Mouse (Mus musculus) ovary, postnatal 14 days (tissue): Measurements from ENCODE around the gene Tbx21.

ENCODE experiments used
- DNase-seq: peaks from one replicate; pipeline ENCODE4 v3.0.0; 2022; ENCODE audit warnings: low spot score

Gene Tbx21

DNA sequence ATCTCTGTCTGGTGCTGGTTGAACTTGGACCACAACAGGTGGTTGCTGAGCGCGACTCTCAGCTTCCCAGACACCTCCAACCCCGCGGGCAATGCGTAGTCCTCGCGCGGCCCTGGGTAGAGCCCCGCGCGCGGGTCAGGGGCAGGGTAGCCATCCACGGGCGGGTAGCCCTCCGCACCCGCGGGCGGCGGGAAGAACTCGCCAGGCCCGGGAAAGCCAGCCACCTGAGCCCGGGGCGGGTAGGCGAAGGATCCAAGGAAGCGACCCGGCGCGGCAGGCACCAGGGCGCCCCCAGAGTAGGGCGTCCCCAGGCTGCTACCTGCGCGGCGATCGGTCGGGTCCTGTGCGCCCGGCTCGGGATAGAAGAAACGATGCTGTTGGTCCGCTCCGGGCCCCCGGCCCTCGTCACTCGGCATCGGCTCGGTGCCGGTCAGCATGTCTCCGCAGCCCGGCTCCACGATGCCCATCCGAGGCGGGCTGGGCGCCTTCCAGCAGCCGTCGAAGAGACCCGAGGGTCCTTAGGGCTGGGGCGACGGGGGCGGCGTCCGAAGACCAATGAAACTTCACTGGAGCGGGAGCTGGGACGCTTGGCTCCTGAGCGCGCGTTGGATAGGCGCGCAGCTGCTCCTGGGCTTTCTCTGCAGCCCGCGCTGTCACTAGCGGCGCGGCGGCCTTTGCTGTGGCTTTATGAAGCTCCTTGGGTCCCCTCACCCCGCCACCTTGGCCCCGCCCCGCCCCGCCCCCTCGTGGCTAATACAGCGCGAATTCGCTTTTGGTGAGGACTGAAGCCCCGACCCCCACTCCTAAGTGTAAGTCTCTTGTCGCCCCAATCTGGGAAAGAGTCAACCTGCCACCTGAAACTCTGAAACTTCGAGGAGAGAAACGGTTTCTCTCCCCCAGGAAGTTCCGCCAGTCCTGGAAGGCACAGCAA lies at the start of gene Tbx21:
Gene Tbx21 (minus strand): TSS at position 661 of the 931 bp plus-strand sequence.
- no peak for DNase-seq

DNA sequence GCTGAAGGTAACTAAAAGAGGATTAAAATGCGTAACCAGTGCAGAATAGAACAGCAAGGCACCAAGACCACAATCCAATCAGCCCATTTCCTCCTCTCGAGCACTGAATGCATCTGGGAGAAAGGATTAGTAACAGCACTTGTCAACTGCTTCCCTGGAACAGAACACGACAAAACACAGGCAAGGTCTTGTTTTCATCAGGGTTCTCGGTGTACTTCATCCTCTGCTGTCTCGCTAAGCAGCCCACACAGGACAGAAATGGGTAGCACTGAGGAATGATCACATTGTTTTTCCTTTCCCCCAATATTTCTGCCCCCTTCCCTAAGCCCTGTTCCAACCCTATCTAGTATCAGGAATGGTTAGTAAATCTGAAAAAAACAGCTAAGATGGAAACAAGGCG lies 45.2 kb upstream of the Tbx21 start:
- DNase-seq: no peak

DNA sequence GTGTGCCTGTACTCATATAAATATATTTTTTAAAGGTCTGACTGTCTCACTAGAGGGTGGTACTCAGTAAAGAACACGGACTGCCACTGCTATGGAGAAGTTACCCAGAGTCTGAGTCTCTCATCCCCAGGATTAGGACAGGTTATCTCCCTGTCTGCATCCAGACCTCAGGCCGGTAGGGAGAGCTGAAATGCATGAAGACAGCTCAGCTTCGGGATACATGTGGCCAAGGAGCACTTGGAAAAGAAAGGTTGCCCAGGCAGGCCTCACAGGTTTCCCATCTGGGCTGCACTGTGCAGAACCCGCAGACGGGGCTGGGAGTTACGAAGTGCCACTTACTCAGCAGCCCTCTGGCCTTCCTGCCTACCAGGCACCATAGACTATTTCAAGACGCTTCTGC lies 41.9 kb upstream of the Tbx21 start:
- DNase-seq: no peak

DNA sequence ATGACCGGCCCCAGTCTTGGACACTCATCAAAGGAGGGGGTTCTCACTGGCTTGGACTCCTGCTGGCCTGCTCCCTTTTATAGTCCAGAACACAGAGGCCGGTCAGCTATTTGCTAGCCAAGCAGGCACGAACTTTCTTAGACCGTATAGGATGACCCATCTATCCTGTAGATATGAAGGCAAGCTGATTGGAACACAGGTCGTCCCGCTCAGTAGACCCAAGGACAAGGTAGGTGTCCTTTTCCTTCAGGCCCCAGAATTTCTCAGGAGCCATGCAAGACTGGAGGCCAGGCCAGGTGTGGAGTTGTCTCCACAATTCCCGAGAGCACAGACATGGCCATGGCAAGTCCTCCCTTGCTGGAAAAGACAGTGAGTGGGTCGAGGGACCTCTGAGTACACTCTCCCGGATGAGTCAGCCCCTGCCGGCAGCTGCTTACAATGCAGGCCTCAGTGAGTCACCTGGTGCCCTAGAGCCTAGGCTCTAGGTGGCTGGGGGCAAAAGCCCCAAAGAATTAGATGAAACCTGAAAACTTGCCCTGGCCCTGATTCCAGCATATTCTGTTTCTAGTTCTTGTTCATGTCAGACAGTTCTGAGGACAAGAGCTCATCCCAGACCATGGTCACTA lies 37.6 kb upstream of the Tbx21 start:
- DNase-seq: no peak

DNA sequence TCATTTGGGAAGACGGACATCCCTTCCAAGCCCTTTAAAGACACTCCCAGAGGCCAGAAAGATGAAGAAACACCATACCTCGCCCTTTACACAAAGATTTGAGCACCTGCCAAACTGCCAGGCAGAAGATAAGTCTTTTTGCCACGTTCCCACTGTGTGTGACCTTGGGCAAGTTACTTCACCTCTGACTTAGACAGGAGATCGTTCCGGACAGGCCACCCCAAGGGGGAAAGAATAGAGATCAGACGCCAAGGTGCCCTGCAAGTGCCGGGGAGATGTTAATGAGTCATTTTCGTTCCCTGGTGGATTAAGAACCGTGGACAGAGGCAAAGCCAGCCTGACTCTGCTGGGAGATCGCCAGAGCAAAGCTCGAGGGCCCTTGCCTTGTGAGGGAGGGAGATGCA lies 36.9 kb upstream of the Tbx21 start:
- peak; percentile 51 for DNase-seq

DNA sequence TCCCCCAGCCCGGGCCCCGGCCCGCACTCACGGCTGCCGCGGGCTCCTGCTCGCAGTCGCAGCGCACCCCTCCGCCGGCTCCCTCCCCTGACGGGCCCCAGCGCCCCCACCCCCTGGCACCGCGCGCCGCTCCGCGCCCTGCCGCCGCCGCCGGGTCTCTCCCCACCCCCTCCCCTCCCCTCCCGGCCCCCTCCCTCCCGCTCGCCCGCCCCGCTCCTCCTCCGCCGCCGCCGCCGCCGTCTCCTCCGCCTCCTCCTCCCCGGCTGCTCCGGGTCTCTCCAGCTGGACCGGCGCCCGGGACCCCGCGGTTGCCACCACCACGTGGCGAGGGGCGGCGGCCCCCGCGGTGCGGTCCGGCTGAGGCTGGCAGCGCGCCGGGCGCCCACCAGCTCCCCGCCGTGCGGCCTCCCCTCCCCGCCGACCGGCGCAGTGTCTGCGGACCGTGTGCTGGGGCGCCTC lies 36.2 kb upstream of the Tbx21 start, which contains the start of gene Tbkbp1:
Gene Tbkbp1 (minus strand): TSS at position 153 of the 459 bp plus-strand sequence.
- DNase-seq: no peak

DNA sequence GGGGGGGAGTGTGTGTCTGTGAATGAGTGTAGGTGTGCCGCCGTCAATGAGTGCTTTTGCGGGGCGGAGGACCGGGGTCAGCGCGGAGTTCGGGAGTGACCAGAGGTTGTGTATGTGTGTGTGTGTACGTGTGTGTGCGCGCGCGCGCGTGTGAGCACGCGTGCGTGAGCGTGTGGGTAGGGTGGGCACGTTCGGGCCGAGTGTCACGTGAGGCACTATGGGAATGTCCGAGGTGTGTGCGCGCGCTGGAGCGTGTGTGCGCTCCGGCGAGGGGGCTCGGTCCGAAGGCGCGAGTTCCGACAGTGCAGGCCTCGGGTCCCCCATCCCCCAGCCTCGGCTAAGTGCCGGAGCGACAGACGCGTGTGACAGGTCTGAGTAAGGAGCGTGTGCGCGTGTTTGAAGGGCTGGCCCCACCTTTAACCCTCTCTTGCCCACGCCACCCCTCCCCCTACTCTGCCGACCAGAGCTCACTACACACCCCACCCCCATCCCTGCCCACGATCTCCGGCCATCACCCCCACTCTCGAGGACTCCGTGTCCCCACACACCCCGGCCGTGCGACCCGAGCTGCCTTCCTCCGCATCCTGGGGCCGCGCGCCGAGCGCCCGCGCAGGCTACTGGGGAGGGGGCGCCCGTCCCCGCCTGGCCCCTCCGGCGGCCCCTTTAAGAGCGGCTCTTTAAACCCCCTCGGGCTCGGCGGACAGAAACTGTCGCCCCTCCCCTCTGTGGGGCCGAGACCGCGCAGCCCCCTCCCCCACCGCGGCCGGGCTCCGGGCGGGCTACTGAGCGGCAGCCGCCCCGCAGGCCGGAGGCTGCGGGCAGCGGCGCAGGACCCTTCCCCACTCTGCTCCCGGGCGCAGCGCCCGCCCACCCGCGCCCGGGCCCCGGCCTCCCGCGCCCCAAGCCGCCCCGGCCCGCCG lies 35.5 kb upstream of the Tbx21 start:
- no peak for DNase-seq

DNA sequence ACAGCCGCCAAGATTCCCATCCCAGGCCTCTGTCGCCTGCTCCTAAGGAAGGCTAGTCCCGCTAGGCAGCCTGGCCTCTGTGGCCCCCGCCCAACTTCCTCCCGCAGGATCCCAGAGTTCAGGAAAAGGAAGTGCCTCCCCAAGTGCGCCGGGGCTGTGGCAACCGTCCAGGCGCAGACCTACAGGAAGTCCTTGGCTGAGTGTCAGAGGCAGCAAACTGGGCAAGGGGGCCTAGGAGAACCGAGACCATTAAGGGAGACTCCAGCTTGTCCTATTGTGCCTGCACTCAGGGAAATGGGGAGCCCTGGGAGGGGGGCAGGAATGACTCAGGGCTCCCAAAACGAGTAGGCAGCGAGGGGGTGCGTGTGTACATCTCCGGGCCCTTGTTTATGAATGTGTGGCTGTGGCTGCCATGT lies 34.9 kb upstream of the Tbx21 start:
- DNase-seq: peak; percentile 27

DNA sequence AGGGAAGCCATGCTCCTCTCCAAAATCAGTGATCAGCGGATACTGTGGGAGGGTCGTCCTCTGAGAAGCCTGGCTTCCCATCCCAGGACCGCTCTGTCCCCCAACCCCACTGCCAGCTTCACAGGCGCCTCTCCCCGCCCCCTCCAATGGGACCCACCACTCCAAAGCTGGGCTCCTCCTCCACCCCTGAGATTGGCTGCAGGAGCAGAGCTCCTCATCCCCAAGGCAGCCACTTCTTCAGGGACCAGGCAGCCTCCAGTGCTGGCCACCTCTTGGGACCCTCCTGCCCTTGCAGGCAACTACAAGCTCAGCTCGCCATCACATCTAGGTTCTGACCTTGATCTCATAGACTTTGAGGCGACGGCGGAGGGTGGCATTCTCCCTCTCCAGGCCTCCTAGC lies 33.9 kb upstream of the Tbx21 start:
- DNase-seq: no peak

DNA sequence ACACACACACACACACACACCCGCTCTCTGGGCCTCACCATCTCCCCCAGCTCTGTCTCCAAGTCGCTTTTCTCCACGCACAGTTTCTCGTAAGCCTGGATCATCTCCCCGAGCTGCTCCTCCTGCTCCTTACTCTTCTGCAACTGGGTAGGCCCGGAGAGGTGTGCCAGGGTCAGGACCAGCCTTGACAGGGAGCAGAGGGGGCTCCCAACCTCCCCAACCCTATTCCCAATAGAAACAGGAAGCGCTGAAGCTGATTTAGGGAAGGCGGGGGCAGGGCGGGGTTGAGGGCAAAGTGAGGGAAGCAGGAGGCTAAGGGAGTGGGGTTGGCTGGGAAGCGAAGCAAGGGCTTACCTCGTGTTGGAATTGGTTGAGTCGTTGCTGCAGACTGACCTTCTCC lies 33.5 kb upstream of the Tbx21 start:
- DNase-seq: no peak

DNA sequence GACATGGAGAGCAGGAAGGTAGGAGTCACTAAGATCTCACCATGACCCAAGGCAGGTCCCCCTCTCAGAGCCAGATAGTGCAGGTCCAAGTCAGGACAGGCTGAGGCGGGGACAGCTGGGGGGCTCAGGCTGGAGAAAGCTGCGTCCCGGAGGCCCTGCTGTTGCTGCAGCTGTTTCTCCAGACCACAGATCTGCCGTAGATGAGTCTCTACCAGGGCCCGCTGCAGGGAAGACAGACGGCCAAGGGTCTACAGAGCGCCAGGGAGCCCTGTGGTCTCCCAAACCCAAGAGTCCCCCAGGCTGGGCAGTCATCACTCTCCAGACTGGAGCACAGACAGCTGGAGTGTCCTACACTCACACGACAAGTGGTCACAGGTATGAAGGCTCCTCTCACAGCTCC lies 32.2 kb upstream of the Tbx21 start:
- no peak for DNase-seq

DNA sequence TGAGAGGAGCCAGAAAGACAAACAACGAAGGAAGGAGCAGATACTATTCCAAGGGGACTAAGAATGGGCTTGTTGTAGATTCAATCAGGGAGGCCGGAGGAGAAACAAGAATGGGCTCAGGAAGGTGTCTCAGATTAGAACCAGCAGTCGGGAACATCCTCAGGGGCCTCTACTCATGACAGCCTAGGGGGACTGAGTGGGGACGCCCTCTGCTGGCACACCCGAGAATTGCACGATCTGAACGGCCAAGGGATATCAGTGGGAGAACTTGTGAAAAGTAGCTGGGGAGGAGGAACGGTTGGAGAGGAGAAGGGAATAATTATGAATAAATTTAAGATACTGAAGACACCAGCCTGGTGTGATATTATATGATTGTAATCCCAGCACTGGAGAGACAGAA lies 31.6 kb upstream of the Tbx21 start:
- DNase-seq: peak; percentile 72

DNA sequence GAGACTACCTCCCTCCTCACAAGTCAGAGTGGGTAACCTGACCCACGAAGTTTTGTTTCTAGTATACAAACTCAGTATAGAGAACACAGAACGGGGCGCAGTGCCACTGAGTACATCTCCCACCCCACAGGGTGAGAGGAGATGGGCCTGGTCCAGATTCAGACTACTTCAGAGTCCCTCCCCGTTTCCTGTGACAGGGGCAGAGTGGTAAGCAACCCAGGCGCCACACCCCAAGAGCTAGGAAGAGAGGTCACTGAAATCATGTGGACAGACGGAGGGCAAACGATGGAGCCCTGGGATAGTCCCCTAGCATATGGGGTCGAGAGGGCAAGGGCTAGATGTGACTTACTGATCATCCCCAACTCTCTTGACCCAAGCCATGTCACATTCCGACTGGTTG lies 30.8 kb upstream of the Tbx21 start:
- no peak for DNase-seq

DNA sequence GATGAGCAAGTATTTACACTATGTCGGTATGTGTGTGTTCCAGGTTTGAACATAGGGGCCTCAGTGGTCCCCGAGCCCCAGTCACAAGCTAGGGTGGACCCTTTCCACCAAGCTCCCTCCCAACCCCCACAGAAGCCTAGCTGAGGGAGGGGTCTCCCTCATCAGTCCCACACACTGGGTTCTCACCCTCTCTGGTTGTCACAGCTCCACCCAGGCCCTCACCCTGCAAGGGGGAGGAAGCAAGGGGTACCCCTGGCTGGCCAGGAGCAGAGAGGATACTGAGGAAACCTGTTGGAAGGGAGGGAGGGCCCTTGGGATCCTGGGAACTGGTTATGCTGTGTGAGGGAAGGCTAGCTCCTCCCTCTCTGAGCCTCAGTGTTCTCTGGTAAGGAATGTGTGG lies 30.2 kb upstream of the Tbx21 start:
- no peak for DNase-seq

DNA sequence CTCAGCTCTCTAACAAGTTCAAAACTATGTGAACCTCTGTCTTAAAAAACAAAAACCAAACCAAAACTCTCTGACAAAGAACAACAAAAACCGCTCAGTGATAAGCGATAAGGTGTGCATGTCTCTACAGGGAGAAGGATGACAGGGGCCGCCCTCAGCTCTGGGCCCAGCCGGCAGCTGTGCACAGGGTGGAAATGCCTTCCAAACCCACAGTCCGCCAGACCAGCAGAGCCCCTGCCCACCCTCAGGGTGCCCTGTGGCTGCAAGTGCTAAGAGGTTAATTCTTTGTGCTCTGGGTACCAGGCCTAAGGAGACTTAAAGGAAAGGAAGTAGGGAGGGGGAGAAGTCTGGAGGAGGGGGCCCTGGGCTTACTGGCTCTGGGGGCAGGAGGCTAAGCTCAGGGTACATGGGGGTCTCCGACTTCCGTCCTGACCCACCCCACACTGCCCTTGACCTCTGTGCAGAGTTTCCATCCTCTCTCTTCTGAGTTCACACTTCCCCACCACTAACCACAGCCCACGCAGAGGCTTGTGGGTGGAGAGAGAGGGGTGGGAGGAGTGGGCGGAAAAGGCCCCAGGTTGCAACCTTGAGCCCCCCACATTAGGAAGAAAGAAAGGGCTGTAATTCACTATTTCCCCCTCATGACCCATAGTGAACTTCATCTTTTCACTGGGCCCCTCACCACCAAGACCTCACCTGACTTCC lies 28.2 kb upstream of the Tbx21 start:
- DNase-seq: no peak

DNA sequence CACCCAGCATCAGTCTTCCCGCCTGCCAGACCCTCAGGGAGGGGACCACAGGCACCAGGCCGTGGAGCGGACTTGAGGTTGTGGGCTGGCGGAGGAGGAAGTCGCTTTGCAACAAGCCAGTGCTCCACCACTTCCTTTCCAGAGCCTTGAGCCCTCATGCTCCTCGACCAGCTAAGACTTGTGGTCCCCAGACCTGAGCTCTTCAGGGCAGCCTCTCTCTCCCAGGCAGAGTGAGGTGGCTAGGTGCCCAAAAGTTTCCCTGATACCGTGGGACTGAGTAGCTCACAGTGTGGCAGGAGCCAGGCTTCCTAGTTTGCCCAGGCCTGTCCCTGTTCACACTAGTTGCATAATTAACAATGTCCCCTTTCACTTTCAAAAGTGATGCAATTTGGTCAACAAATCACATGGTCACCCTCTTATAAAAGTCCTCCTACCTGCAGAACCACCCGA lies 27.1 kb upstream of the Tbx21 start:
- no peak for DNase-seq

DNA sequence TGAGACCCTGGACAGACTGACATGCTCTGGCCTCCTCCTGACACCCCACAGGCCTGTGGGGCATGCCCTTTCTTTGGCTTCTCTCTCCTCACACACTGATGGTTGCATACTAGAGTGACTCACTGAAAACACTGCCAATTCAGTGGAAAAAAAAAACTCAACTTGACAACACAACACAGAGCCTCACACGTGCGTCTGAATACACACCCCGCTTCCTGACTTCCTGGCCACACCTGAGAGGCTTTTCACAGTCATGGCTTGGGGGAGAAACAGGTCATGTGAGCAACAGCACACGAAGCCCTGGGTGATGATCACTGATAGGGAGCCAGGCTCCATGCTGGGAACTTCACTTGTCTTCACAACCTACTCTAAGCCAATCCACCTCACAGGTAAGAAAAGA lies 25.7 kb upstream of the Tbx21 start:
- DNase-seq: no peak

DNA sequence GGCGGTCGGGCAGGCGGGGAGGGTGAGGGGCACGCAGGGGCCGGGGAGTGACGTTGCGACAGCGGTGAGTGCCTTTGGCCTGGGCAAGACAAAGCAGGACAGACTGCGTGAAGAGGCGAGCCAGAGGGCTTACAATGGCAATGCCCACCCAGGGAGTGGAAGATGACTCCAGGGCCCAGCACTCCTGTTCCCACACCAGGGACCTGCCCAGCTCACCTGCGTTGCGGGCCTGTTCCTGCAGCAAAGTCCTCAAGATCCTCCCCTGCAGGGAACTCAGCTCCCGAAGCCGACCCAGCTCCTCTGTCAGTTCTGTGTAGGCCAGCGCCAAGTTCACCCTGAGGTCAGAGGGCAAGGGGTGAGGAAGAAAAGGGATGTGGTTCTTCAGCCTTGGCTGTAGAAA lies 24.1 kb upstream of the Tbx21 start:
- no peak for DNase-seq

DNA sequence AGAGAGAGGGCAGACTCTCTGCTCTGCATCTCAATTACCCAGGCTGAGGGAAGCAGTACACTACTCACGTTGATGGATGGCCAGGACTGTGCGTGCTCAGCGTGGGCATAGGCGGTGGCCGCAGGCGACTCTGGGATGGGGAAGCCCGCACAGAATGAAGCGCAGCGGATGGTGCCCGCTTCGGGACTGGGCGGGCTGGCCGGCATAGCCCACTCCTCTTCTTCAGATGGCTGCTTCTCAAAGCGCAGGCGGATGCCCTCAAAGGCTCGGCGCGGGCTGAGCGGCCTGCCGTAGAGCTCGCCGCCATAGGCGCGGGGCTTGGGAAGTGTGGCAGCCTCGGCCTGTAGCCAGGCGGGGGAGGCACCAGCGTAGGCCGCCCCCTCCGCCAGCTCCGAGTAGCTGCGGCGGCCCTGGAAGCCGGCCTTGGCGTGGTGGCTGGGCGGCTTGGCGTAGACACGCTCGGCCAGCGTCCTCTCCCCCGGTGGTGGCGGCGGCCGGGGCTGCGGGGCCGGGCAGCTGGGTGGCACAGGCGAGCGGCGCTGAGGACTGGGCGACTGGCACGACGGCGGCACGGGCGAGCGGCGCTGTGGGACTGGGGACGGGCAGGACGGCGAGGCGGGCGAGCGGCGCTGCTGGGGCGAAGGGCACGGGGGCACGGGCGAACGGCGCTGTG lies 23.6 kb upstream of the Tbx21 start:
- no peak for DNase-seq

DNA sequence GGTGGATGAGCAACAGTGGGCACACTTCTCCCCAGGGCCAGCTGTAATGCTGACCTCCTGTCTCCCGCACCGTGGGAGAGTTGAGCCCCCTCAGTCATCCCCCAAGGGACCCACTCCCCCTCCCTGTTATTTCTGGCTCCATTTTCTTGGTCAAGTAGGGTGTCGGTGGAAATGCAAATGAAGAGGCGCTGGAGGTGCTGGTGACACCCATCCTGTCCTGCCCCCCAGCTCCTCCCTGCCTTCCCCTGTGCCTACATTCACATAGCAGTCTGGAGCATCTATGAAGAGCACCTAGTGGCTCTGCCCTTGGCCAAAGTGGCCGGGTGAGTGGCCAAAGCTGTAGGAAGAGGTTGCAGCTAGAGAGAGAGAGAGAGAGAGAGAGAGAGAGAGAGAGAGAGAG lies 18.1 kb upstream of the Tbx21 start:
- DNase-seq: no peak

DNA sequence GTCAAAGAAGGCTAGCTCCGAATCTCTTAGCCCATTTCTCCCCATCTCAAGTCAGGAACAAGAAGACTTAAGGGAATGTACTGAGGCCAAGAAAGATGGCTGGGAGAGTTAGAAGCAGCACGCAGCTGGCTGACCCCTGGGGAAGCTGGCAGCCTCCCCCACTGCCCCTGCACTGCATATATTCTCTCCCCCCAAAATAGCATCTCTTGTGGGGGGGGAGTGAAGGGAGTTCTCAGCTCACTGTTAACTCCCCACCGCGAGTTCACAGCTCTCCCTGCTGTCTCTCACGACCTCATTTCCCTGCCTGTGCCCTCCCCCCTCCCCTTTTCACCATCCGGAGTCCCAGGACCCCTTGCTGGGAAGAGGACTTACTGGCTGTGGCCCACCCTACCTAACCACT lies 17.1 kb upstream of the Tbx21 start:
- no peak for DNase-seq
